Mouse (Mus musculus): Measurements from ENCODE around the gene Slit3. TPM values are rescaled to one million over a fixed set of nuclear protein-coding genes. Genes with fewer than 3 reads are reported as not detected.

Gene Slit3
- total and polyA plus RNA-seq, 3 experiments = 0.55 to 4.8 (median 2.8) TPM

- no peaks in the 10 kb centered on the region for H3K79me2 ChIP-seq (replicated peaks; ENCODE audit: control insufficient read depth, extremely low read depth, insufficient read depth, poor library complexity, severe bottlenecking)
- TF ChIP-seq RCOR1 (conservative IDR thresholded peaks at IDR 0.05; ENCODE audit: low read depth, low read length) (no peak), JUN (IDR thresholded peaks at IDR 0.05; ENCODE audit: insufficient read depth, low read depth, low read length) (no peak), ZNF384 (IDR thresholded peaks at IDR 0.05; ENCODE audit: low read depth, low read length) (no peak), ZMIZ1 (IDR thresholded peaks at IDR 0.05; ENCODE audit: low read depth, low read length) (no peak), CTCF (conservative IDR thresholded peaks at IDR 0.05 in 1 of 2, IDR thresholded peaks at IDR 0.05 in 1 of 2; ENCODE audit: low read depth in 2 of 2, low read length in 2 of 2) (no peak), EP300 (IDR thresholded peaks at IDR 0.05; ENCODE audit: low read length) (no peak), NRF1 (IDR thresholded peaks at IDR 0.05; ENCODE audit: low read depth, low read length) (no peak), TCF12 (IDR thresholded peaks at IDR 0.05; ENCODE audit: low read depth, low read length) (no peak), MYC (IDR thresholded peaks at IDR 0.05; ENCODE audit: low read depth, low read length) (no peak), UBTF (IDR thresholded peaks at IDR 0.05; ENCODE audit: low read depth, low read length) (no peak), BHLHE40 (IDR thresholded peaks at IDR 0.05; ENCODE audit: low read depth, low read length) (no peak), MAZ (IDR thresholded peaks at IDR 0.05; ENCODE audit: low read depth, low read length) (no peak), RAD21 (IDR thresholded peaks at IDR 0.05; ENCODE audit: low read depth, low read length) (no peak), JUND (conservative IDR thresholded peaks at IDR 0.05; ENCODE audit: low read depth, low read length) (no peak), USF1 (IDR thresholded peaks at IDR 0.05; ENCODE audit: low read depth, low read length) (no peak), ZC3H11A (IDR thresholded peaks at IDR 0.05; ENCODE audit: low read depth, low read length) (no peak), MAFK (IDR thresholded peaks at IDR 0.05; ENCODE audit: insufficient replicate concordance, low read length) (no peak)
- dilution Hi-C loops (cut with MboI; ENCODE audit: extremely low pct_ligation_motif_present, extremely low pct_unique_long_range_greater_than_20kb, low sequenced_read_pairs) = no loop called here
- peaks cover 0 to 13% of the 10 kb centered on the region in 2 experiments; a peak in 2 of 4 replicates for H3K4me1 ChIP-seq (ENCODE audit: control insufficient read depth in 1 of 2, insufficient read depth in 2 of 2)
- H3K9me3 ChIP-seq (replicated peaks; ENCODE audit: low read length) = no peaks in the 10 kb centered on the region
- no peaks in the 10 kb centered on the region for H3K36me3 ChIP-seq (replicated peaks in 1 of 2; ENCODE audit: control insufficient read depth in 1 of 2, insufficient read depth in 1 of 2, low read length in 1 of 2)
- DNase-seq (ENCODE audit: extremely low read depth) = no peak
- H3K27me3 ChIP-seq (replicated peaks) = no peaks in the 10 kb centered on the region
- H3K4me3 ChIP-seq (replicated peaks in 1 of 3; ENCODE audit: low read depth in 2 of 3, low read length in 2 of 3, poor library complexity in 1 of 3) = no peak overlapping the region
- H3K27ac ChIP-seq (ENCODE audit: insufficient read depth, low read depth) = no peak overlapping the region
- no peak overlapping the region for H3K4me2 ChIP-seq (ENCODE audit: insufficient read depth, low read depth, poor library complexity, severe bottlenecking)
- in situ Hi-C loops (cut with MboI; ENCODE audit: low pct_ligation_motif_present, low pct_unique_long_range_greater_than_20kb, low sequenced_read_pairs) = no loop called here
- no peak overlapping the region for H3K9ac ChIP-seq (ENCODE audit: insufficient read depth, low read depth)
These were observed 178.9 kb downstream of the Slit3 start for GRCm38 (mm10) chr11:35299857-35300375.

- Histone ChIP-seq H3K36me3 (replicated peaks in 1 of 2; ENCODE audit: control insufficient read depth in 1 of 2, insufficient read depth in 1 of 2, low read length in 1 of 2) (no peaks in the 10 kb centered on the region), H3K4me3 (replicated peaks in 1 of 3; ENCODE audit: low read depth in 2 of 3, low read length in 2 of 3, poor library complexity in 1 of 3) (no peak overlapping the region), H3K4me1 (ENCODE audit: control insufficient read depth in 1 of 2, insufficient read depth in 2 of 2) (peaks cover 0 to 7% of the 10 kb centered on the region in 2 experiments; a peak in 2 of 4 replicates), H3K9me3 (replicated peaks; ENCODE audit: low read length) (no peaks in the 10 kb centered on the region), H3K4me2 (ENCODE audit: insufficient read depth, low read depth, poor library complexity, severe bottlenecking) (no peak overlapping the region), H3K9ac (ENCODE audit: insufficient read depth, low read depth) (no peak overlapping the region), H3K27me3 (replicated peaks) (no peaks in the 10 kb centered on the region), H3K79me2 (replicated peaks; ENCODE audit: control insufficient read depth, extremely low read depth, insufficient read depth, poor library complexity, severe bottlenecking) (no peaks in the 10 kb centered on the region), H3K27ac (ENCODE audit: insufficient read depth, low read depth) (no peak overlapping the region)
- in situ Hi-C loops (cut with MboI; ENCODE audit: low pct_ligation_motif_present, low pct_unique_long_range_greater_than_20kb, low sequenced_read_pairs) (no loop called here), dilution Hi-C loops (cut with MboI; ENCODE audit: extremely low pct_ligation_motif_present, extremely low pct_unique_long_range_greater_than_20kb, low sequenced_read_pairs) (no loop called here)
- no peak for TF ChIP-seq MAX (IDR thresholded peaks at IDR 0.05; ENCODE audit: low read length)
- no peak for TF ChIP-seq MYC (IDR thresholded peaks at IDR 0.05; ENCODE audit: low read depth, low read length)
- no peak for TF ChIP-seq CHD2 (IDR thresholded peaks at IDR 0.05; ENCODE audit: low read length)
- TF ChIP-seq ZNF384 (IDR thresholded peaks at IDR 0.05; ENCODE audit: low read depth, low read length) = no peak
- no peak for TF ChIP-seq BHLHE40 (IDR thresholded peaks at IDR 0.05; ENCODE audit: low read depth, low read length)
- TF ChIP-seq EP300 (IDR thresholded peaks at IDR 0.05; ENCODE audit: low read length) = no peak
- TF ChIP-seq PAX5 (IDR thresholded peaks at IDR 0.05; ENCODE audit: low read length) = no peak
- TF ChIP-seq TCF12 (IDR thresholded peaks at IDR 0.05; ENCODE audit: low read depth, low read length) = no peak
- TF ChIP-seq USF1 (IDR thresholded peaks at IDR 0.05; ENCODE audit: low read depth, low read length) = no peak
- TF ChIP-seq ETS1 (conservative IDR thresholded peaks at IDR 0.05; ENCODE audit: low read depth, low read length) = no peak
- no peak for TF ChIP-seq MAFK (IDR thresholded peaks at IDR 0.05; ENCODE audit: insufficient replicate concordance, low read length)
- no peak for DNase-seq (ENCODE audit: extremely low read depth)
These were observed 181.2 kb downstream of the Slit3 start for GRCm38 (mm10) chr11:35302272-35302671.
